Mouse (Mus musculus) megakaryocyte, embryonic 14.5 days (primary cell): ENCODE data around the gene Nfix.

ENCODE experiments used
- FLI1 ChIP-seq: IDR thresholded peaks from 2 replicates; pipeline ENCODE4 v1.6.1; 2012; ENCODE audit warnings: low read length, inconsistent platforms, mixed read lengths
- GATA1 ChIP-seq: IDR thresholded peaks from 3 replicates; pipeline ENCODE4 v1.6.1; 2012; ENCODE audit warnings: mixed read lengths, low read length, inconsistent platforms, borderline replicate concordance

- no peak for TF ChIP-seq GATA1
- no peak for TF ChIP-seq FLI1
Observed at GRCm38 (mm10) chr8:84779519-84780224, 20.5 kb downstream of the Nfix start.
